Mouse (Mus musculus): ENCODE measurements at regions not wholly inside any gene's neighbourhood (a gene's known extent, or its start where the extent isn't known, plus 50 kb on each side); places are given as distances from the start of the nearest gene placed in this dataset.
A peak's percentile ranks its signal among the peaks of the same experiment; 100 is the strongest.

DNA sequence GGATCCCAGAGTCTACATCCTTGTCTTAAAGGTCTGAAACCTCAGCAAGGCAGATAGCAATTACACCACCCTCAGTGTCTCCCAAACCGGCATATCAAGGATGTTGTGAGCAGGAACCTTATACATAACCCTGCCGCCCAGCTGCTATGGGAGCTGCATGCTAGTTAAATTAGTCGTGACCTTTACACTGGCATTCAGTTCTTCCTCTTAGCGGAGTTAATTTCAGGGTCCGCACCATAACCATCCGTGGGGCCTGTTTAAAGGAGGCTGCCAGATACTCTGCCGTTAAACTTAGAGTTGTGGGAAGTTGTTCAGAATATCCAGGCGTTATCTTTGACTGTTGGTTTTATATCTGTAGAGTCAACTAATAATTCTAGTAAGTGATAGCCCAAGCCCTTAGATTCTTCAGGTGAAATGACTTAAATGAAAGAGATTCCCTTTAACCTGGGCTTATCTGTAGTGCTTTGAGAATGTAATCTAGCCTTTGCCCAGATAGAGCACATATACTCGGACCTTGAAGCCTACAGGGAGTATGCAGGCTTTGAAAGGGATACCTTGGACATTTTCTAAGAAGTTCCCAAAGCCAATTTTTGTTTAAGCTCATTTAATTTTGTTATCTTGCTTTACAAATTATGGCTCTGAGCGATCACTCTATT lies 153.3 kb upstream of the Spaca1 start:
- ATAC-seq, result no peak
- DNase-seq, result no peak
- 88% methylated on average over 10 of the region's 10 CpGs for WGBS
- Histone ChIP-seq H3K9ac (no peak overlapping the region), H3K27me3 (ENCODE audit: insufficient read depth, low read length) (no peaks in the 10 kb centered on the region), H3K27ac (ENCODE audit: low read depth, low read length) (no peak overlapping the region), H3K36me3 (ENCODE audit: insufficient read depth) (no peaks in the 10 kb centered on the region), H3K9me3 (ENCODE audit: low read length) (no peaks in the 10 kb centered on the region), H3K4me3 (ENCODE audit: low read depth, low read length) (no peak overlapping the region), H3K4me2 (ENCODE audit: low read depth) (no peak overlapping the region), H3K4me1 (ENCODE audit: insufficient read depth) (no peaks in the 10 kb centered on the region)
- no peak for TF ChIP-seq CTCF (IDR thresholded peaks at IDR 0.05; ENCODE audit: low read depth)

- Histone ChIP-seq H3K4me3 (ENCODE audit: low read depth, low read length) (no peak overlapping the region), H3K27me3 (ENCODE audit: insufficient read depth, low read length) (no peaks in the 10 kb centered on the region), H3K4me1 (ENCODE audit: insufficient read depth) (no peaks in the 10 kb centered on the region), H3K27ac (ENCODE audit: low read depth, low read length) (no peak overlapping the region), H3K36me3 (ENCODE audit: insufficient read depth) (no peaks in the 10 kb centered on the region), H3K9ac (no peak overlapping the region), H3K9me3 (ENCODE audit: low read length) (no peaks in the 10 kb centered on the region), H3K4me2 (ENCODE audit: low read depth) (no peak overlapping the region)
- 72% methylated on average over 5 of the region's 5 CpGs for WGBS
- DNase-seq (no peak), ATAC-seq (no peak)
- no peak for TF ChIP-seq CTCF (IDR thresholded peaks at IDR 0.05; ENCODE audit: low read depth)
Measured at GRCm38 (mm10) chr4:34209179-34209896, 159.3 kb upstream of the Spaca1 start.

- Histone ChIP-seq H3K27me3 (ENCODE audit: insufficient read depth, low read length) (no peaks in the 10 kb centered on the region), H3K9ac (no peak overlapping the region), H3K4me3 (ENCODE audit: low read depth, low read length) (no peak overlapping the region), H3K4me2 (ENCODE audit: low read depth) (no peak overlapping the region), H3K4me1 (ENCODE audit: insufficient read depth) (no peaks in the 10 kb centered on the region), H3K9me3 (ENCODE audit: low read length) (no peaks in the 10 kb centered on the region), H3K36me3 (ENCODE audit: insufficient read depth) (no peaks in the 10 kb centered on the region), H3K27ac (ENCODE audit: low read depth, low read length) (peak overlapping the region; percentile 29; the same call in 1 of the 2 replicates)
- ATAC-seq (peak; percentile 34; the same call in 1 of the 2 replicates), DNase-seq (peak; percentile 41)
- TF ChIP-seq CTCF (IDR thresholded peaks at IDR 0.05; ENCODE audit: low read depth), result no peak
Measured at GRCm38 (mm10) chr4:34213731-34214130, 163.7 kb upstream of the Spaca1 start.

DNA sequence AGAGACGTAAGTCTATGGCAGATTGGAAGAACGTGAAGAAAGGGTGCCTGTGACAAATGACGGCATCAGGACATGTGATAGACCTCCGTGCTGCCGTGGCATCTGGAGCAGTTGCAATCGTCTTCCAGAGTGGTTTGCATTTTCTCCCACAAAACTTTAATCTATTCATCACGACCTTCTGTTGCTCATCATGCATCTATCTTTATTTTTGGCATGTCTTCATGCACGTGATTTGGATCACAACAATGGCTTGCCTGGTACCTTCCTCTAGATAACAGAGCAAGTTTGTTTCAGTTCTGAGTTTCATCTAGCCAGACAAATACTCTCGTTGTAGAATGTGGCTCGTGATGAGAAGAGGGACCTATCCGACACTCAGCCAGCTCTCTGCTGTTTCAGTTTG lies 164.4 kb upstream of the Spaca1 start:
- no peak for TF ChIP-seq CTCF (IDR thresholded peaks at IDR 0.05; ENCODE audit: low read depth)
- H3K9me3 ChIP-seq (ENCODE audit: low read length), result no peaks in the 10 kb centered on the region
- ATAC-seq (peak; percentile 84), DNase-seq (peak; percentile 57)
- no peaks in the 10 kb centered on the region for H3K4me1 ChIP-seq (ENCODE audit: insufficient read depth)
- H3K4me2 ChIP-seq (ENCODE audit: low read depth), result no peak overlapping the region
- H3K27me3 ChIP-seq (ENCODE audit: insufficient read depth, low read length), result no peaks in the 10 kb centered on the region
- H3K27ac ChIP-seq (ENCODE audit: low read depth, low read length), result 0 out of 2 replicates have a peak overlapping the region, but pooled peaks have one; percentile 15
- no peaks in the 10 kb centered on the region for H3K36me3 ChIP-seq (ENCODE audit: insufficient read depth)
- 60% methylated on average over 11 of the region's 11 CpGs for WGBS
- H3K4me3 ChIP-seq (ENCODE audit: low read depth, low read length), result no peak overlapping the region
- no peak overlapping the region for H3K9ac ChIP-seq

DNA sequence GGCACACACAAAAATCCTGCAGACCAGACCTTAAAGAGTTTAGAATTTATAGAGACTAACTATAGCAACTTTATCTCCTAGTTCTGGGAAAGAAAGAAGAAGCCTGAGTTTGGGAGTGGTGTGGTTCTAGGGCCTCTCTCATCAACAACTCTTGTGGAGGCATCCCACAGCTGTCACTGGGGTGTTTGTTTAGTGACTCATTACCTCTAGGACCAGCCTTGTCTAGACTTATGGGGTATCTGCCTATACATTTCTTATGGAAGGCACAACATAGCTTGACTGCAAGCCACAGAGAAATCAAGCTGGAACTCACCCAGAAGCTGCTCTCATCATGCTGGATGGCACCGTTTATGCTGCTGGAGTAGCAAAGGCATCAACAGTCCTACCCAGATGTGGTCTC lies 171.9 kb upstream of the Spaca1 start:
- H3K4me1 ChIP-seq (ENCODE audit: insufficient read depth), result no peaks in the 10 kb centered on the region
- ATAC-seq, result no peak
- no peak overlapping the region for H3K4me2 ChIP-seq (ENCODE audit: low read depth)
- DNase-seq, result no peak
- H3K36me3 ChIP-seq (ENCODE audit: insufficient read depth), result no peaks in the 10 kb centered on the region
- no peak overlapping the region for H3K9ac ChIP-seq
- no peaks in the 10 kb centered on the region for H3K9me3 ChIP-seq (ENCODE audit: low read length)
- no peak overlapping the region for H3K27ac ChIP-seq (ENCODE audit: low read depth, low read length)
- WGBS, result 79% methylated on average over 1 of the region's 1 CpGs
- no peak overlapping the region for H3K4me3 ChIP-seq (ENCODE audit: low read depth, low read length)
- H3K27me3 ChIP-seq (ENCODE audit: insufficient read depth, low read length), result no peaks in the 10 kb centered on the region
- TF ChIP-seq CTCF (IDR thresholded peaks at IDR 0.05; ENCODE audit: low read depth), result no peak

DNA sequence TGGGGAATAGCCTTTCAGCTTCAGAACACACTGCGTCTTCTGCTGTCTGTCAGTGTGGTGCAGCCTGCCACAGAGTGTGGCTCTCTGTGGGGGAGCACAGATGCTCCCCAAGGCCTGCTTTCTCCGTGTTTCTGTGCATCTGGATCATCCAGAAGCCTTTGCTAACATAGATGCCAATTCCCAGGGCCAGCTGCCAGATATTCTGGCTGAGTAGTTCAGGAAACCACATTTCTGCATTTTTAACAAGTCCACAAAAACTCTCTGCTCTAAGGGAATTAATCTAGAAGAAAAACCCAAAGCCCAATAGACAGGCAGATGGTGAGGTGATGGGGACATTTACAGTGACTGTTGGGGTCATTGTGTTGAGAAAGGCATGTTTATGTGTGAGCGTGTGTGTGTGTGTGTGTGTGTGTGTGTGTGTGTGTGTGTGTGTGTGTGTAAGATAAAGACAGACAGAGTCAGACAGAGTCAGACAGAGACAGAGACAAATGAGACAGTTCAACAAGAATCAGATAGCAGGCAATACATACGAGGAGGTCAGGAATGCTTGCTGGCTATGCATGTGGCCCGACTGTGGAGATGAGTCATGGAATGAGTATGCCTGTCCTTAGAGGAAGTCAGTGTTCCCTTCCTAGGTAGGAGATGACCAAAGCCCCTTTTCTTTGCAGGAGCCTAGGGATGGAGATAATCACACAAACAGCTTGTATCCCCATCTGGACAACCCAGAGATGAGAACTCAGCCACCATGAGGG lies 176.3 kb upstream of the Spaca1 start:
- WGBS, result 38% methylated on average over 5 of the region's 5 CpGs
- DNase-seq (peak; percentile 76), ATAC-seq (peak; percentile 86)
- Histone ChIP-seq H3K36me3 (ENCODE audit: insufficient read depth) (no peaks in the 10 kb centered on the region), H3K27ac (ENCODE audit: low read depth, low read length) (no peak overlapping the region), H3K4me3 (ENCODE audit: low read depth, low read length) (no peak overlapping the region), H3K4me1 (ENCODE audit: insufficient read depth) (peaks cover 4% of the 10 kb centered on the region; the same call in 1 of the 2 replicates), H3K4me2 (ENCODE audit: low read depth) (no peak overlapping the region), H3K9me3 (ENCODE audit: low read length) (no peaks in the 10 kb centered on the region), H3K27me3 (ENCODE audit: insufficient read depth, low read length) (no peaks in the 10 kb centered on the region), H3K9ac (no peak overlapping the region)
- TF ChIP-seq CTCF (IDR thresholded peaks at IDR 0.05; ENCODE audit: low read depth), result no peak

- no peak overlapping the region for H3K4me3 ChIP-seq (ENCODE audit: low read depth, low read length)
- no peaks in the 10 kb centered on the region for H3K36me3 ChIP-seq (ENCODE audit: insufficient read depth)
- no peak for TF ChIP-seq CTCF (IDR thresholded peaks at IDR 0.05; ENCODE audit: low read depth)
- no peaks in the 10 kb centered on the region for H3K27me3 ChIP-seq (ENCODE audit: insufficient read depth, low read length)
- no peak overlapping the region for H3K4me2 ChIP-seq (ENCODE audit: low read depth)
- no peak for ATAC-seq
- H3K9ac ChIP-seq, result no peak overlapping the region
- DNase-seq, result no peak
- H3K27ac ChIP-seq (ENCODE audit: low read depth, low read length), result no peak overlapping the region
- 54% methylated on average over 5 of the region's 5 CpGs for WGBS
- H3K9me3 ChIP-seq (ENCODE audit: low read length), result no peaks in the 10 kb centered on the region
- peaks cover 4% of the 10 kb centered on the region; the same call in 1 of the 2 replicates for H3K4me1 ChIP-seq (ENCODE audit: insufficient read depth)
Measured at GRCm38 (mm10) chr4:34226886-34227285, 176.9 kb upstream of the Spaca1 start.
